Mouse (Mus musculus) megakaryocyte-erythroid progenitor cell, adult 5-6 weeks (primary cell): ENCODE data around the gene Tstd1. TPM values are rescaled to one million over a fixed set of nuclear protein-coding genes. Genes with fewer than 3 reads are reported as not detected.

Experiments
- ATAC-seq: replicated peaks from 2 replicates; pipeline ENCODE4 v1.8.0; 2016; ENCODE audit warnings: mild to moderate bottlenecking, inconsistent platforms; ENCODE audit not compliant: severe bottlenecking, poor library complexity, low FRiP score, low TSS enrichment
- total RNA-seq, 2 experiments: library from RNA; stranded (forward) in 1 of 2; stranded (reverse) in 1 of 2; fragments of 200-1000, 215-1000 nt in 1 of 2; fragments of >200 nt in 1 of 2; fragmentation: Nextera tagmentation in 1 of 2; gene quantifications; 2 replicates each; pipeline ENCODE4 v1.2.3; 2014 to 2017

The Tstd1 gene
- total RNA-seq, 2 experiments from 2014 or later = not detected

GRCm38 (mm10) chr1:171447692-171448091 is 29.0 kb downstream of the Tstd1 start:
- ATAC-seq = 0 out of 2 replicates have a peak, but pooled peaks have one; percentile 12

GRCm38 (mm10) chr1:171450062-171450461 is 31.4 kb downstream of the Tstd1 start:
- no peak for ATAC-seq

- ATAC-seq = no peak
These were observed 32.3 kb downstream of the Tstd1 start for GRCm38 (mm10) chr1:171451001-171451400.

GRCm38 (mm10) chr1:171452522-171452921 is 33.9 kb downstream of the Tstd1 start:
- no peak for ATAC-seq

- ATAC-seq = no peak
These were observed 34.3 kb downstream of the Tstd1 start for GRCm38 (mm10) chr1:171452923-171453322.

GRCm38 (mm10) chr1:171454926-171455325 is 36.3 kb downstream of the Tstd1 start:
- ATAC-seq = no peak

- no peak for ATAC-seq
These were observed 38.9 kb downstream of the Tstd1 start for GRCm38 (mm10) chr1:171457568-171457967.

- ATAC-seq = no peak
These were observed 41.1 kb downstream of the Tstd1 start for GRCm38 (mm10) chr1:171459791-171460190.

GRCm38 (mm10) chr1:171460551-171461503 is 42.2 kb downstream of the Tstd1 start:
- ATAC-seq = no peak

GRCm38 (mm10) chr1:171463133-171463532 is 44.5 kb downstream of the Tstd1 start:
- no peak for ATAC-seq

- no peak for ATAC-seq
These were observed 47.2 kb downstream of the Tstd1 start for GRCm38 (mm10) chr1:171465749-171466412.

- no peak for ATAC-seq
These were observed 47.9 kb downstream of the Tstd1 start for GRCm38 (mm10) chr1:171466565-171466964.

GRCm38 (mm10) chr1:171469678-171470077 is 51.0 kb downstream of the Tstd1 start:
- ATAC-seq = no peak

Other genes with a start within 250 kb of the Tstd1 start
- gene Pcp4l1, start 222.6 kb upstream of the Tstd1 start, total RNA-seq (2014; fragmentation: Nextera tagmentation) = 0.69 and 3.6 TPM in 2 replicates
- gene Pcp4l1, start 222.6 kb upstream of the Tstd1 start, total RNA-seq (2017) = 1.1 TPM in 1 of 2 replicates, not detected in the other
- gene Nr1i3, start 204.9 kb upstream of the Tstd1 start, total RNA-seq (2014; fragmentation: Nextera tagmentation) = 0.07 TPM in 1 of 2 replicates, not detected in the other
- 0.38 TPM in 1 of 2 replicates, not detected in the other for gene Nr1i3, start 204.9 kb upstream of the Tstd1 start, total RNA-seq (2017)
- gene Tomm40l, start 196.4 kb upstream of the Tstd1 start, total RNA-seq (2014; fragmentation: Nextera tagmentation) = 22.3 and 46.9 TPM in 2 replicates
- gene Tomm40l, start 196.4 kb upstream of the Tstd1 start, total RNA-seq (2017) = 25.0 and 33.7 TPM in 2 replicates
- 3.8 TPM in 1 of 2 replicates, not detected in the other for gene Apoa2, start 193.8 kb upstream of the Tstd1 start, total RNA-seq (2014; fragmentation: Nextera tagmentation)
- gene Apoa2, start 193.8 kb upstream of the Tstd1 start, total RNA-seq (2017) = not detected in 2 replicates
- 3.7 and 9.1 TPM in 2 replicates for gene Fcer1g, start 184.5 kb upstream of the Tstd1 start, total RNA-seq (2014; fragmentation: Nextera tagmentation)
- 11.9 and 14.3 TPM in 2 replicates for gene Fcer1g, start 184.5 kb upstream of the Tstd1 start, total RNA-seq (2017)
- 0.11 TPM in 1 of 2 replicates, not detected in the other for gene Adamts4, start 168.5 kb upstream of the Tstd1 start, total RNA-seq (2014; fragmentation: Nextera tagmentation)
- not detected in 2 replicates for gene Adamts4, start 168.5 kb upstream of the Tstd1 start, total RNA-seq (2017)
- 273 and 313 TPM in 2 replicates for gene Ndufs2, start 167.5 kb upstream of the Tstd1 start, total RNA-seq (2014; fragmentation: Nextera tagmentation)
- gene Ndufs2, start 167.5 kb upstream of the Tstd1 start, total RNA-seq (2017) = 280 and 331 TPM in 2 replicates
- 34.5 and 55.7 TPM in 2 replicates for gene B4galt3, start 148.5 kb upstream of the Tstd1 start, total RNA-seq (2014; fragmentation: Nextera tagmentation)
- gene B4galt3, start 148.5 kb upstream of the Tstd1 start, total RNA-seq (2017) = 15.2 and 24.0 TPM in 2 replicates
- gene Ppox, start 137.7 kb upstream of the Tstd1 start, total RNA-seq (2014; fragmentation: Nextera tagmentation) = 114 and 123 TPM in 2 replicates
- gene Ppox, start 137.7 kb upstream of the Tstd1 start, total RNA-seq (2017) = 18.1 and 29.5 TPM in 2 replicates
- gene Usp21, start 130.9 kb upstream of the Tstd1 start, total RNA-seq (2014; fragmentation: Nextera tagmentation) = 44.1 and 50.1 TPM in 2 replicates
- gene Usp21, start 130.9 kb upstream of the Tstd1 start, total RNA-seq (2017) = 16.9 and 33.0 TPM in 2 replicates
- gene Ufc1, start 123.8 kb upstream of the Tstd1 start, total RNA-seq (2014; fragmentation: Nextera tagmentation) = 74.8 and 83.3 TPM in 2 replicates
- gene Ufc1, start 123.8 kb upstream of the Tstd1 start, total RNA-seq (2017) = 65.6 and 72.6 TPM in 2 replicates
- gene Dedd, start 89.7 kb upstream of the Tstd1 start, total RNA-seq (2014; fragmentation: Nextera tagmentation) = 22.4 and 38.5 TPM in 2 replicates
- gene Dedd, start 89.7 kb upstream of the Tstd1 start, total RNA-seq (2017) = 13.5 and 23.7 TPM in 2 replicates
- gene Nit1, start 73.2 kb upstream of the Tstd1 start, total RNA-seq (2014; fragmentation: Nextera tagmentation) = 10.4 and 22.0 TPM in 2 replicates
- 39.2 and 42.4 TPM in 2 replicates for gene Nit1, start 73.2 kb upstream of the Tstd1 start, total RNA-seq (2017)
- 45.1 and 97.3 TPM in 2 replicates for gene Pfdn2, start 73.2 kb upstream of the Tstd1 start, total RNA-seq (2014; fragmentation: Nextera tagmentation)
- 66.2 and 101 TPM in 2 replicates for gene Pfdn2, start 73.2 kb upstream of the Tstd1 start, total RNA-seq (2017)
- 0.20 TPM in 1 of 2 replicates, not detected in the other for gene Klhdc9, start 58.1 kb upstream of the Tstd1 start, total RNA-seq (2014; fragmentation: Nextera tagmentation)
- 0.80 TPM in 1 of 2 replicates, not detected in the other for gene Klhdc9, start 58.1 kb upstream of the Tstd1 start, total RNA-seq (2017)
- not detected in 2 replicates for gene Nectin4, start 48.8 kb upstream of the Tstd1 start, total RNA-seq (2014; fragmentation: Nextera tagmentation)
- 0.14 and 0.27 TPM in 2 replicates for gene Nectin4, start 48.8 kb upstream of the Tstd1 start, total RNA-seq (2017)
- 11.8 and 20.7 TPM in 2 replicates for gene Arhgap30, start 29.9 kb upstream of the Tstd1 start, total RNA-seq (2014; fragmentation: Nextera tagmentation)
- gene Arhgap30, start 29.9 kb upstream of the Tstd1 start, total RNA-seq (2017) = 18.7 and 28.7 TPM in 2 replicates
- gene Usf1, start 7.6 kb upstream of the Tstd1 start, total RNA-seq (2014; fragmentation: Nextera tagmentation) = 24.1 and 32.0 TPM in 2 replicates
- 46.2 and 60.5 TPM in 2 replicates for gene Usf1, start 7.6 kb upstream of the Tstd1 start, total RNA-seq (2017)
- gene F11r, start 18.7 kb downstream of the Tstd1 start, total RNA-seq (2014; fragmentation: Nextera tagmentation) = not detected in 2 replicates
- gene F11r, start 18.7 kb downstream of the Tstd1 start, total RNA-seq (2017) = 0.38 and 2.3 TPM in 2 replicates
- 5.5 and 10.9 TPM in 2 replicates for gene Alyref2, start 84.6 kb downstream of the Tstd1 start, total RNA-seq (2014; fragmentation: Nextera tagmentation)
- gene Alyref2, start 84.6 kb downstream of the Tstd1 start, total RNA-seq (2017) = 3.5 and 5.3 TPM in 2 replicates
- gene Itln1, start 116.4 kb downstream of the Tstd1 start, total RNA-seq (2014; fragmentation: Nextera tagmentation) = not detected in 2 replicates
- gene Itln1, start 116.4 kb downstream of the Tstd1 start, total RNA-seq (2017) = not detected in 2 replicates
- gene Cd244a, start 140.3 kb downstream of the Tstd1 start, total RNA-seq (2014; fragmentation: Nextera tagmentation) = 1.8 and 3.9 TPM in 2 replicates
- 1.7 and 2.4 TPM in 2 replicates for gene Cd244a, start 140.3 kb downstream of the Tstd1 start, total RNA-seq (2017)
- gene Ly9, start 188.5 kb downstream of the Tstd1 start, total RNA-seq (2014; fragmentation: Nextera tagmentation) = 2.1 and 4.1 TPM in 2 replicates
- 5.3 and 9.6 TPM in 2 replicates for gene Ly9, start 188.5 kb downstream of the Tstd1 start, total RNA-seq (2017)
- gene Slamf7, start 234.2 kb downstream of the Tstd1 start, total RNA-seq (2014; fragmentation: Nextera tagmentation) = 3.8 and 6.5 TPM in 2 replicates
- 1.6 and 3.7 TPM in 2 replicates for gene Slamf7, start 234.2 kb downstream of the Tstd1 start, total RNA-seq (2017)